Mouse (Mus musculus) cerebellum, adult 11 months (tissue): ENCODE results near the gene Dcps.

Source experiments
- DNase-seq: peaks from one replicate; pipeline ENCODE4 v3.0.0; 2022

Gene Dcps

GRCm38 (mm10) chr9:35175251-35176123, at the start of gene Dcps:
TSS of gene Dcps (minus strand) at chr9:35176061.
- DNase-seq, result peak; percentile 91

- DNase-seq, result no peak
Measured at GRCm38 (mm10) chr9:35223466-35223865, 47.6 kb upstream of the Dcps start.

GRCm38 (mm10) chr9:35217963-35218362, 42.1 kb upstream of the Dcps start:
- DNase-seq, result no peak

GRCm38 (mm10) chr9:35211573-35212511, 36.0 kb upstream of the Dcps start:
- DNase-seq, result no peak

- DNase-seq, result peak; percentile 99
Measured at GRCm38 (mm10) chr9:35210542-35211474, 34.9 kb upstream of the Dcps start, which contains the start of gene Foxred1. TSS of gene Foxred1 (minus strand) at chr9:35211055.

GRCm38 (mm10) chr9:35204421-35204820, 28.6 kb upstream of the Dcps start:
- no peak for DNase-seq

GRCm38 (mm10) chr9:35203536-35203935, 27.7 kb upstream of the Dcps start:
- DNase-seq, result no peak

GRCm38 (mm10) chr9:35200529-35201060, 24.7 kb upstream of the Dcps start:
- DNase-seq, result no peak

GRCm38 (mm10) chr9:35199772-35200471, 24.1 kb upstream of the Dcps start, which contains the start of the genes Srpr and Tirap:
TSS of gene Srpr (plus strand) at chr9:35200175.
TSS of gene Tirap (minus strand) at chr9:35200291.
- DNase-seq, result peak; percentile 89

GRCm38 (mm10) chr9:35198945-35199771, 23.3 kb upstream of the Dcps start:
- DNase-seq, result no peak

GRCm38 (mm10) chr9:35198351-35198750, 22.5 kb upstream of the Dcps start:
- DNase-seq, result no peak

- DNase-seq, result no peak
Measured at GRCm38 (mm10) chr9:35197625-35198024, 21.8 kb upstream of the Dcps start.

GRCm38 (mm10) chr9:35194048-35194447, 18.2 kb upstream of the Dcps start:
- DNase-seq, result no peak

GRCm38 (mm10) chr9:35192983-35193542, 17.2 kb upstream of the Dcps start:
- DNase-seq, result no peak

GRCm38 (mm10) chr9:35188700-35189099, 12.8 kb upstream of the Dcps start:
- DNase-seq, result peak; percentile 36

- DNase-seq, result no peak
Measured at GRCm38 (mm10) chr9:35187351-35187903, 11.6 kb upstream of the Dcps start.

- DNase-seq, result no peak
Measured at GRCm38 (mm10) chr9:35186430-35186829, 10.6 kb upstream of the Dcps start.

GRCm38 (mm10) chr9:35183359-35183758, 7.5 kb upstream of the Dcps start:
- no peak for DNase-seq

GRCm38 (mm10) chr9:35182832-35183231, 7.0 kb upstream of the Dcps start:
- DNase-seq, result no peak
